Mouse (Mus musculus) spleen, adult 2 months (tissue): Measurements from ENCODE around the gene Sf3b2. TPM values are rescaled to one million over a fixed set of nuclear protein-coding genes. Genes with fewer than 3 reads are reported as not detected.
A peak's percentile ranks its signal among the peaks of the same experiment; 100 is the strongest.

Source experiments
- DNase-seq, 2 experiments: peaks; one replicate each; pipeline versions ENCODE4 v3.0.0 to v3.0.0-alpha.2; 2012 to 2021; ENCODE audit warnings: low spot score in 2 of 2, low read depth in 1 of 2
- H3K27ac ChIP-seq: fragments of 200-500 bp; 2 replicates; pipeline ENCODE4 v1.5.1; 2012; ENCODE audit warnings: low read length, inconsistent platforms; ENCODE audit not compliant: insufficient read depth
- H3K27me3 ChIP-seq: fragments of 200-500 bp; 2 replicates; pipeline ENCODE4 v1.6.1; 2012; ENCODE audit warnings: mild to moderate bottlenecking, moderate library complexity, low read length, inconsistent platforms; ENCODE audit not compliant: control insufficient read depth, insufficient read depth
- H3K36me3 ChIP-seq: fragments of 200-500 bp; 2 replicates; pipeline ENCODE4 v1.6.1; 2012; ENCODE audit warnings: mild to moderate bottlenecking, low read length, inconsistent platforms; ENCODE audit not compliant: control insufficient read depth, insufficient read depth
- H3K4me1 ChIP-seq: fragments of 200-500 bp; 2 replicates; pipeline ENCODE4 v1.6.1; 2011; ENCODE audit warnings: inconsistent platforms; ENCODE audit not compliant: control insufficient read depth, insufficient read depth, insufficient read length
- H3K4me3 ChIP-seq: fragments of 200-500 bp; 2 replicates; pipeline ENCODE4 v1.5.1; 2011; ENCODE audit warnings: mild to moderate bottlenecking, inconsistent platforms; ENCODE audit not compliant: insufficient read depth, insufficient read length; ENCODE audit errors: extremely low read depth
- CTCF ChIP-seq: fragments of 200-500 bp; IDR thresholded peaks from 2 replicates; pipeline ENCODE4 v1.5.1; 2011; ENCODE audit warnings: mild to moderate bottlenecking, inconsistent platforms; ENCODE audit not compliant: insufficient read depth, insufficient read length, insufficient replicate concordance; ENCODE audit errors: extremely low read depth
- POLR2A ChIP-seq: fragments of 200-500 bp; IDR thresholded peaks from 2 replicates; pipeline ENCODE4 v1.6.1; 2011; ENCODE audit warnings: low read depth, low read length, inconsistent platforms
- WGBS: fragments of 180-500 bp; shearing (Covaris S2); methylation state at CpG from one replicate; pipeline ENCODE4 v1.1.7; 2018; 5-methylcytosine and 5-hydroxymethylcytosine counted together
- polyA plus RNA-seq: library from polyadenylated mRNA; depleted of rRNA; stranded (reverse); fragments of >200 nt; gene quantifications from 2 replicates; pipeline ENCODE4 v1.2.3, GENCODE M21; 2012

Gene Sf3b2
- polyA plus RNA-seq, 1 experiment = 117 TPM

DNA sequence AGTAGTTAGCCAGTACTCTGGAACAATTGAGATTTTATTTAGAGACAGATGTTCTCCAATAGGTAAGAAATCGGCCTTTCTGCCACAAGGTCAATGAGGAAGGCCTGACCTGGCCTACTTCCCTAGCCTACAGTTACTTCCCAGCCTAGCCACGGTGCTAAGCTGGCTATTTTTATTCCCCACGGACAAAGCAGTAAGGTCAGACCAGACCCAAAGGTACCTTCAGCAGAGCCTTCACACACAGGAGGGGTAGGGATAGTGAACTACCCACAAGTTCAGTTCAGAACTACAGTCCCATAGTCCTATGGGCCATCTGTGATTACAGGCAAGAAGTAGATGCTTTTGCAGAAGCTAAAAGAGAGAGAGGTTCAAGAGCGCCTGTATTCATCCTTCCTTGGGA, 21.3 kb downstream of the Sf3b2 start:
- H3K27ac ChIP-seq = peak overlapping the region; percentile 94
- WGBS = 43% methylated on average over 4 of the region's 4 CpGs
- H3K4me3 ChIP-seq = no peak overlapping the region
- H3K36me3 ChIP-seq = peaks cover 16% of the 10 kb centered on the region
- H3K27me3 ChIP-seq = no peaks in the 10 kb centered on the region
- TF ChIP-seq POLR2A (no peak), CTCF (no peak)
- DNase-seq = no peak
- H3K4me1 ChIP-seq = peaks cover 18% of the 10 kb centered on the region; the same call in 1 of the 2 replicates

DNA sequence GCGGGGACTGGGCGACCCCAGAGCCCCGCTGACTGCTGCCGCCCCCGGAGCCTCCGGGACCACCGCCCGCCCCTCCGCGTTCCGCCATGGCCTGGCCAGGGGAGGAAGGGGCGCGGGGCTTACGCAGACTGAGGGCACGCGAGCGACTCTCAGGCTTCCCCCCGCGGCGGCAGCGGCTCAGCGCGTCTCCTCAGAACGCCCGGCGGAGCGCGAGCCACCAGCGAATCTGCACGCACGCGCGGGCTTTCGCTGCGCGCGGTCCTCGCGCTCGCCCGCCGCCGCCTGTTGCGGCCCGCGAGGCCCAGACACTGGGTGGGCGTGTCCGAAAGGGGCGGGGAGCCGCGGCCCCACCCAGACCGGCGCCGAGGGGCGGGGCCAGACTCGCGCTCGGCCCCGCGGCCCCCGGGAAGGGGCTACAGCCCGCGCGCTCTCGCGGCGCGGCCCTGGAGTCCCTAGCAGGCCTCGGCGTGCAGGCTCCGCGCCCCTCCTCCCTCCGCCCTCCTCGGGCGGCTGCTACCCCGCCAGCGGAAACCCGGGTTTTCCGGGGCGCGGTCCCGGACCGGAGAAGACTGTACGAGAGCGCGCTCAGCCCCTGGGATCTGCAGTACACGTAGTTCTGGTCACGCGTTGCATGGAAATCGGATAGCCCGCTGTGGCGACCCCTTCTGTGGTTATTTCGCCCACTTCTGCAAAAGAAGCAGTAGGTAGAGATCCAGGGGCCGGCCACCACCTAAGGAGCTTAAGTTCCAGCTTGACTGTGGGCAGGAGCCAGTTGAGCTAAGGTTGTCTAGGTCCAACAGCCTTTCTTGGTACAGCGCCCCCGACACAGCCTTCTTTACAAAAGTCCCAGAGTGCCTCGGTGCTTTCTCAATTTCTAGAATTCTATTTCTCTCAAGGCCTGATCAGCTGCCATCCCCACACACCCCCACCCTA, 22.2 kb downstream of the Sf3b2 start, which contains the start of gene Pacs1:
TSS of gene Pacs1 (minus strand) at position 319 of the 933 bp plus-strand sequence.
- DNase-seq = peak; percentile 76 to 92
- WGBS = under 1% methylated on average over 82 of the region's 97 CpGs
- H3K4me3 ChIP-seq = peak within 1 kb of the TSS; percentile 92
- H3K36me3 ChIP-seq = peaks cover 10% of the 10 kb centered on the region
- no peaks in the 10 kb centered on the region for H3K27me3 ChIP-seq
- peaks cover 18% of the 10 kb centered on the region; the same call in 1 of the 2 replicates for H3K4me1 ChIP-seq
- TF ChIP-seq CTCF (no peak), POLR2A (peak; percentile 44)
- H3K27ac ChIP-seq = peak within 1 kb of the TSS; percentile 94

DNA sequence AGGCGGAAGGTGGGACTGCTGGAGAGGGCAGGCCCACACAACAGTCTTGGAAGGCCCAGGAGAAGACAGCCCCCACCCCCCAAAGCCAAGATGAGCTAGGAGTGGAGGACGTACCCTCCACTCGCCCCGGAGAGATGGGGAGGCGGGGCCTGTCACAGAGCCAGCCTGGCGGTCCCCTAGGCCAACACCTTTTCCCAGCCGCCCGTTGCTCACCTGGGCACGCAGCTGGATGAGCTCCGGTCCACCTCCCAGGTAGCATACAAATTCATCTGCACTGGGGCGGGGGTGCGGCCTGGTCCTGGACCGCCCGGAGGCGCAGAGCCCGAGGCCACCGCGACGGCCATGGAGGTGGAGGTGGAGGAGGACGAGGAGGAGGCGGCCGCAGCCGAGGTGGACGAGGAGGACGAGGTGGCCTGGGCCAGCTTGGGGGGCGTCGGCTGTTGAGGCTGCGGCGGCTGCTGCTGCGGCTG, 22.9 kb downstream of the Sf3b2 start:
- Histone ChIP-seq H3K4me3 (peak overlapping the region; percentile 92), H3K27ac (peak overlapping the region; percentile 94), H3K27me3 (no peaks in the 10 kb centered on the region), H3K4me1 (peaks cover 18% of the 10 kb centered on the region; the same call in 1 of the 2 replicates), H3K36me3 (peaks cover 7% of the 10 kb centered on the region)
- DNase-seq = peak in 1 of 2 experiments; percentile 37
- TF ChIP-seq CTCF = no peak
- no peak for TF ChIP-seq POLR2A
- 2% methylated on average over 30 of the region's 30 CpGs for WGBS

DNA sequence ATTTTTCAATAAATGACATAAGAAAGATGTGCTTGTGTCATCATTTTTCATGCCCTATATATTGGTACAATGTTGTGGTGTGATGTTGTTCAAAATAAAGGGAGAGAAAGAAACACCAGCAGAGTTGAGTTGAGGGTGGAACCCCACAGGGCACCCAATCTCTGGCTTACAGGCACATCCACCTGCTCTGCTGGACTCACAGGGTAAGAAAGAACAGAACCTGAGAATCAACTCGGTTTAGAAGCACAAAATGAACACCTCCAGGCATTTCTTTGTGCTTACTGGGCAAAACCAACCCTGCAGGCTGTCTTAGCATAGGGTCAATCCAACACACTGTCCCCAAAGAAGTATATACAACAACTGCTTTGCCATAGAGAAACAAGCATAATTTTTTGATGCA, 23.8 kb downstream of the Sf3b2 start:
- WGBS = 32% methylated on average over 1 of the region's 1 CpGs
- no peak for TF ChIP-seq POLR2A
- no peak for TF ChIP-seq CTCF
- Histone ChIP-seq H3K4me3 (no peak overlapping the region), H3K27ac (no peak overlapping the region), H3K4me1 (peaks cover 18% of the 10 kb centered on the region; the same call in 1 of the 2 replicates), H3K27me3 (no peaks in the 10 kb centered on the region), H3K36me3 (peaks cover 5% of the 10 kb centered on the region)
- DNase-seq = no peak

DNA sequence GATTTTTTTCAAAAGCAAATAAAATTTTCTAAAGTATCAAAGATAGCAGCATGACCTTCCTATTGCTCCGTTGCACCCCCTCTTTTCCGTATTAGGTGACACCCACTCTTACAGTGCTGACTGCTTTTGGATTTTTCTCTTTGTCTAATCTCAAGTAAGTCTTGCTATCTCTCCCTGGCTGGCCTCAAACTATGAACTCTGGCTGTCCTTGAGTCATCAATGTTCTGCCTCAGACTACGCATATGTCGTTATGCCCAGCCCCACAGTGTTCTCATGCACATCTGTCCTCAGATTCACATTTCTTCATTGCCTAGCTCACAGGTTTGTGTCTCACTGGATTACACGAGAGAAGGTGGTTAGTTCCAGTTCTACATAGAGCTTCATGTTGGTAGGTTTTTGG, 25.9 kb downstream of the Sf3b2 start:
- WGBS = 71% methylated on average over 5 of the region's 5 CpGs
- no peak for TF ChIP-seq CTCF
- TF ChIP-seq POLR2A = no peak
- no peak for DNase-seq
- Histone ChIP-seq H3K4me3 (no peak overlapping the region), H3K27ac (no peak overlapping the region), H3K4me1 (peaks cover 16% of the 10 kb centered on the region; the same call in 1 of the 2 replicates), H3K36me3 (no peaks in the 10 kb centered on the region; the same call in 1 of the 2 replicates), H3K27me3 (no peaks in the 10 kb centered on the region)

DNA sequence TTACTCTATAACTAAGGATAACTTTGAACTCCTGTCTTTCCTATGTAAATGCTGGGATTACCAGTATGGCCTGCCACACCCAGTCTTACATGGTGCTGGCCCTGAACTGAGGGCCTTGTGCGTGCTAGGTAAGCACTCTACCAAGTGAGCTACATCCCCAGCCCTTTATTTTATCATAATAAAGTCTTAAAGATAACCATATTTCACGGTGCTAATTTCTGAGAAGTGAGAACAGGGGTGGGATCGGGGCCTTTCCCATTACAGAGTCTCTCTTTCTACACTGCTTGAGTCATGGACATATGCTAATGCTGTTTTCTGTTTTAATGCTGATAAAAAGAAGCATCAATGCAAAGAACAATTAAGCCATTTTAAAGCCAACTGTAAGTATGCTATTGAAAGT, 26.4 kb downstream of the Sf3b2 start:
- no peak for DNase-seq
- Histone ChIP-seq H3K4me1 (peaks cover 12% of the 10 kb centered on the region; the same call in 1 of the 2 replicates), H3K27ac (no peak overlapping the region; the same call in 1 of the 2 replicates), H3K4me3 (no peak overlapping the region), H3K27me3 (no peaks in the 10 kb centered on the region), H3K36me3 (no peaks in the 10 kb centered on the region)
- TF ChIP-seq CTCF (no peak), POLR2A (no peak)
- WGBS = 73% methylated on average over 3 of the region's 3 CpGs

DNA sequence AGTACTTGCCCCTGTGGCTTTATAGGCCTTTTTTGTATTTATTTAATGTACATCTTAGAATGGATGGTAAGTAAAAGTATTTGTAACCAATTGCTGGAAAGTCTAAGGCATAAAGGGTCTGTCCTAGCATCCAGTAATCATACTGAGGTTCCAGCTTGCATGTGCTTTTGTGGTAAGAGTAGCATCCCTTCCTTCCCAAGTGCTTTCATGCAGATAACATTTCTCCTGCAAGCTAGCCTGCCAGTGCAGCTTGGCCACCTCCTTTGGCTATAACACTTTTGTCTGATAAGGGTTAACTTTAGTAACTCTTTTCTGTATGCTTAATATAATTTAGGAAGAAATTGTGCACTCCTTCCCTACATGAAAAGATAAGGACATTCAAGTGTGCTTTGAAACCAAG, 27.2 kb downstream of the Sf3b2 start:
- no peak overlapping the region for H3K4me3 ChIP-seq
- no peak overlapping the region for H3K27ac ChIP-seq
- DNase-seq = no peak
- H3K36me3 ChIP-seq = no peaks in the 10 kb centered on the region
- H3K4me1 ChIP-seq = peaks cover 9% of the 10 kb centered on the region; the same call in 1 of the 2 replicates
- TF ChIP-seq CTCF (no peak), POLR2A (no peak)
- H3K27me3 ChIP-seq = no peaks in the 10 kb centered on the region
